Mouse (Mus musculus): ENCODE measurements around the gene Hand2. TPM values are rescaled to one million over a fixed set of nuclear protein-coding genes. Genes with fewer than 3 reads are reported as not detected.
A peak's percentile ranks its signal among the peaks of the same experiment; 100 is the strongest.

Gene Hand2
- polyA plus RNA-seq, 1 experiment from 2014 or later, result not detected

DNA sequence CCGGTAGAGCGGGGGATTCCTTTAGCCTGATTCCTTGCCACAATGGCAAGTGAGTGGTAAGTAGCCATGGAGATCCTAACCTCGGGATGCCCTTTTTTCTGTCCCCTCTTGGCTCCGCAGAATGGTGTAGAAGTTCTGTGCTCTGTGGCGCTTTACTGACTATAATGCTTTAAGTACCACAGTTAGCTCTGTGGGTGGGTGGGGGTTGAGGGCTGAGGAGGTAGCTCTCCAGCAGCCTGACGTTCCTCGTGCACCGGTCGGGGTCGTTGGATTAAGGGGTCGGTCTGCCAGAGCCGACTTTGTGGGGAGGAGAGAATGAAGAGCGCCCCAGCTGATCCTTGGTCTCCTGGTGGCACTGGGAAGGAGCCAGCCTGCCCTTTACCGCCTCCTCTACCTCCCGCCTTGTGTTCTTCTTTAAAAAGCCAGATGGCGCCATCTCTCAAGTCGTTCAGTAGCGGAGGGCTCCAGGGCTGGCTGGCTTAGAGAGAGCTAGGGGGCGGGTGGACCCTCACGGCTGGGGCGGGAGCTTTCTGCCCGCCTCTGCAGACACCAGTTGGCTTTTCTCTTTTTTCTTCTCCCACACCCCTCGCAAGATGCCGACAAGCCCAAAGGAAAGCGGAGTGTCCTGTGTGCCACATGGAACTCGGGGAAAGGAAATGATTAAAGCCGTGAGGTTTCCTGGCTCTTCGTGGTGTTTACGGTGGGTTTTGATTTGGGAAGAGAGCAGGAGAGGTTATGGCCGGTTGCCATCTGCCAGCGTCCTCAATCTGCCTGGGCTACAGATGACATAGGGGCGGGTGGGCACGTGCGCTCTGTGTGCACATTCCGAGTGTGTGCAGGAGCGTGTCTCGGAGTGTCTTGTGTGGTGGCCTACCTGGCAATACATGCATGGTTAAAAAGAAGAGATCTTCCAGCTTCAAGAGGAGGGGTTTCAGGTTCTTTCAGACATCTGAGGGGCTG, 32.8 kb downstream of the Hand2 start:
- peak overlapping the region; percentile 73 for H3K27ac ChIP-seq (replicated peaks)

DNA sequence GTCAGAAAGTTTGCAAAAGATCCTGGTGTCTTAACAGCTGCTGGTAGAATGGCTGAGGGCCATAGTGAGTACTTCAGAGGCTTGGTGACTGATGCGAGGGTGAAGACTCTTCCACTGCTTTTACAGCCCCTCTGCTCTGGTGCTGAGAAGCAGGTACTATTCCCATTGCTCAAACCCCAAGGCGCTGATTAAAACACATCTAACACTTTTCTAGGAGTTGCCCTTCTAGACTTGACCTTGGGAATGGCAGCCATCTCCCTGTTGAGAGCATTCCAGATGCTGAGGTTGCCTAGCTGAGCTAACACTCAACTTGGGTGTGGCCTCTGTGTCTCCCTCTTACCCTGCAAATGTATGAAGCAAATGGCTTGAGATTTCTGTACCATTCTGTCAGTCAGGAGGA, 34.1 kb downstream of the Hand2 start:
- Histone ChIP-seq H3K4me1 (peaks cover 8% of the 10 kb centered on the region), H3K27ac (replicated peaks) (no peak overlapping the region), H3K4me3 (no peak overlapping the region), H3K36me3 (no peaks in the 10 kb centered on the region), H3K27me3 (ENCODE audit: low read depth, poor library complexity, severe bottlenecking) (peaks cover 66% of the 10 kb centered on the region), H3K9me3 (replicated peaks) (no peaks in the 10 kb centered on the region)
- WGBS, result 67% methylated on average over 2 of the region's 2 CpGs
- DNase-seq (ENCODE audit: low spot score), result no peak

More for the DNA sequence above, 32.8 kb downstream of the Hand2 start:
- Histone ChIP-seq H3K4me3 (peak overlapping the region; percentile 59), H3K4me1 (peaks cover 8% of the 10 kb centered on the region), H3K36me3 (no peaks in the 10 kb centered on the region), H3K9me3 (replicated peaks) (no peaks in the 10 kb centered on the region), H3K27me3 (ENCODE audit: low read depth, poor library complexity, severe bottlenecking) (peaks cover 79% of the 10 kb centered on the region)
- peak; percentile 82 for DNase-seq (ENCODE audit: low spot score)
- 1% methylated on average over 37 of the region's 37 CpGs for WGBS

- Histone ChIP-seq H3K36me3 (no peaks in the 10 kb centered on the region), H3K9me3 (replicated peaks) (no peaks in the 10 kb centered on the region), H3K27ac (replicated peaks) (no peak overlapping the region), H3K27me3 (ENCODE audit: low read depth, poor library complexity, severe bottlenecking) (peaks cover 48% of the 10 kb centered on the region), H3K4me1 (peaks cover 8% of the 10 kb centered on the region), H3K4me3 (no peak overlapping the region)
- WGBS, result 79% methylated on average over 9 of the region's 9 CpGs
- DNase-seq (ENCODE audit: low spot score), result no peak
These were observed 35.9 kb downstream of the Hand2 start for GRCm38 (mm10) chr8:57356529-57357325.

DNA sequence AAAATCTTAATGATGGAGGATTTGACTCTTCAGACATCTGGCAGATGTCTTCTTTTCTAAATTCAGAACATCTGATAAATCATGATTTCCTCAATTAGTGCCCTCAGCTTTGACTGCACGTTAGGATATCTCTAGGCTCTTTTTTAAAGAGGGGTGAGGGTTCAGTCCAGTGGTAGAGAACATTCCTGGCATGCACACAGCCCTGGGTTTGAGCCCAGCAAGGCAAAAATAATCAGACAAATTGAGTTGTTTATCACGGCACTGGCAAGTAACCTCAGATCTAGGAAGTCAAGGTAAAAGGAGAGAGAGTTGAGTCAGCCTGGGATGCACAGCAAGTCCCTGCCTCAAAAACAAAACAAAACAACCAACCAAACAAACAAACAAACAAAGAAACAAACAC, 39.7 kb downstream of the Hand2 start:
- no peaks in the 10 kb centered on the region for H3K4me1 ChIP-seq
- no peaks in the 10 kb centered on the region for H3K36me3 ChIP-seq
- peaks cover 2% of the 10 kb centered on the region; the same call in 1 of the 2 replicates for H3K9me3 ChIP-seq (replicated peaks)
- DNase-seq (ENCODE audit: low spot score), result no peak
- H3K27ac ChIP-seq (replicated peaks), result no peak overlapping the region
- peaks cover 10% of the 10 kb centered on the region for H3K27me3 ChIP-seq (ENCODE audit: low read depth, poor library complexity, severe bottlenecking)
- 67% methylated on average over 2 of the region's 2 CpGs for WGBS
- H3K4me3 ChIP-seq, result no peak overlapping the region

DNA sequence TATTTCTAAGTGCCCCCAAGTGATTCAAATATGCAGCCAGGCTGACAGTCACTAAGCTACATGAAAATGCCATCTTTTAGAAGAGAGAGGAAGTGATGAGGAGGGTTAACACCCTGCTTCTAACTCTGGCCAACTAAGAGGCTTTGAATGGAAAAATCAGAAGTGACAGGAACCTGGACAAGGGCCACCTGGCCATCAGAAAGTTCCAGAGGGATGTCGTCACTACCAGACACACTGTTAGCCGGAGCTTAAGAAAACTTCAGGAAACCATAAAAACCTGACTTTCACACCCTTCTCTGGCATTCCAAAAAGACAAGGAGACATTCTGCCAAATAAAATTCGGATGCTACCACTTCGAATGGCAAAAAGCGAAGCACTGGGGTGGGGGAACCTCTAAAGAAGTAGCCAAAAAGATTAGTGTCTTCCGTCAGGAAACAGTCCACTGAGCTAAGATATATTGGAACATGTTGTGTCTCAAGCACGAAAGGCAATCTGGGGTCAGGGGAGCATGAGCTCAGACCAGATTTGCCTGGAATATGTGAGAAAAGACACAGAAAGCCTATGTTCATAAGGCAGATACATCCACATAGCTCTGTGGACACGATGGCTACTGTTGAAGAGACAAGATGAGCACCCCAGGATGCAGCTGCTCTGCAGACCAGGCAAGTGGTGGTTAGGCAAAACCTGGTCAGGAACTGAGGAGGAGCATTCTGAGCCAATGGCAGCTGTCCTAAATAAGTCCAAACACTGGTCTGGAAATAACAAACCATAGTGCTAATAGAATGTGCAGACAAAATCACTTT, 40.4 kb downstream of the Hand2 start:
- H3K9me3 ChIP-seq (replicated peaks), result peaks cover 4% of the 10 kb centered on the region; the same call in 1 of the 2 replicates
- no peak overlapping the region for H3K27ac ChIP-seq (replicated peaks)
- H3K4me1 ChIP-seq, result no peaks in the 10 kb centered on the region
- H3K27me3 ChIP-seq (ENCODE audit: low read depth, poor library complexity, severe bottlenecking), result peaks cover 3% of the 10 kb centered on the region
- H3K36me3 ChIP-seq, result no peaks in the 10 kb centered on the region
- DNase-seq (ENCODE audit: low spot score), result no peak
- WGBS, result 82% methylated on average over 8 of the region's 8 CpGs
- H3K4me3 ChIP-seq, result no peak overlapping the region

GRCm38 (mm10) chr8:57362881-57363280, 42.1 kb downstream of the Hand2 start:
- peaks cover 4% of the 10 kb centered on the region; the same call in 1 of the 2 replicates for H3K9me3 ChIP-seq (replicated peaks)
- H3K4me1 ChIP-seq, result no peaks in the 10 kb centered on the region
- no peak for DNase-seq (ENCODE audit: low spot score)
- 95% methylated on average over 2 of the region's 2 CpGs for WGBS
- H3K36me3 ChIP-seq, result no peaks in the 10 kb centered on the region
- H3K27ac ChIP-seq (replicated peaks), result no peak overlapping the region
- H3K27me3 ChIP-seq (ENCODE audit: low read depth, poor library complexity, severe bottlenecking), result no peaks in the 10 kb centered on the region
- H3K4me3 ChIP-seq, result no peak overlapping the region

- WGBS, result 92% methylated on average over 2 of the region's 2 CpGs
- Histone ChIP-seq H3K9me3 (replicated peaks) (no peaks in the 10 kb centered on the region), H3K27ac (replicated peaks) (no peak overlapping the region)
These were observed 53.3 kb downstream of the Hand2 start for GRCm38 (mm10) chr8:57374044-57374443.

More at GRCm38 (mm10) chr8:57374044-57374443, 53.3 kb downstream of the Hand2 start:
- H3K4me1 ChIP-seq, result no peaks in the 10 kb centered on the region
- no peak for DNase-seq (ENCODE audit: low spot score)
- H3K4me3 ChIP-seq, result no peak overlapping the region
- H3K27me3 ChIP-seq (ENCODE audit: low read depth, poor library complexity, severe bottlenecking), result no peaks in the 10 kb centered on the region
- H3K36me3 ChIP-seq, result no peaks in the 10 kb centered on the region

Other genes starting within 250 kb of the Hand2 start
- 0.35 TPM in 1 of 2 replicates, not detected in the other for gene Scrg1, start 134.9 kb downstream of the Hand2 start, polyA plus RNA-seq (2016; fragmentation: Nextera tagmentation; extraction: Ambion mirVana)
- gene Sap30, start 166.9 kb downstream of the Hand2 start, polyA plus RNA-seq (2016; fragmentation: Nextera tagmentation; extraction: Ambion mirVana), result 78.9 and 86.9 TPM in 2 replicates
- 599 and 633 TPM in 2 replicates for gene Hmgb2, start 190.9 kb downstream of the Hand2 start, polyA plus RNA-seq (2016; fragmentation: Nextera tagmentation; extraction: Ambion mirVana)

All from midbrain, embryonic 10.5 days (tissue).